Mouse (Mus musculus): ENCODE results near the gene Glce. TPM values are rescaled to one million over a fixed set of nuclear protein-coding genes. Genes with fewer than 3 reads are reported as not detected.
A peak's percentile ranks its signal among the peaks of the same experiment; 100 is the strongest.

The Glce gene
- polyA plus RNA-seq, 1 experiment from 2014 or later, result 34.6 TPM

GRCm38 (mm10) chr9:62013316-62014097 is 108.9 kb downstream of the Glce start:
- Histone ChIP-seq H3K27me3 (no peaks in the 10 kb centered on the region), H3K4me1 (no peaks in the 10 kb centered on the region), H3K9me3 (replicated peaks) (no peaks in the 10 kb centered on the region), H3K9ac (no peak overlapping the region), H3K4me2 (replicated peaks) (no peak overlapping the region), H3K36me3 (no peaks in the 10 kb centered on the region), H3K27ac (replicated peaks) (no peak overlapping the region), H3K4me3 (replicated peaks) (no peak overlapping the region)
- WGBS, result 71% methylated on average over 12 of the region's 12 CpGs
- no peak for ATAC-seq (ENCODE audit: insufficient number of reproducible peaks, low FRiP score, low TSS enrichment, low read depth)

- WGBS, result 66% methylated on average over 5 of the region's 5 CpGs
- no peak overlapping the region for H3K4me2 ChIP-seq (replicated peaks)
Measured at GRCm38 (mm10) chr9:62008360-62008759, 114.1 kb downstream of the Glce start.

More at GRCm38 (mm10) chr9:62008360-62008759, 114.1 kb downstream of the Glce start:
- Histone ChIP-seq H3K9me3 (replicated peaks) (no peaks in the 10 kb centered on the region), H3K27ac (replicated peaks) (no peak overlapping the region), H3K36me3 (no peaks in the 10 kb centered on the region), H3K9ac (no peak overlapping the region), H3K27me3 (no peaks in the 10 kb centered on the region), H3K4me1 (peaks cover 6% of the 10 kb centered on the region; the same call in 1 of the 2 replicates), H3K4me3 (replicated peaks) (no peak overlapping the region)
- no peak for ATAC-seq (ENCODE audit: insufficient number of reproducible peaks, low FRiP score, low TSS enrichment, low read depth)

Small RNA genes within 50 kb of the gene (microRNA-seq; reads per million reads assigned to microRNA genes)
- gene Mir5133 (ENCODE audit: borderline number of aligned reads), result 1.7 reads per million, percentile 3 among the genes with 10 or more reads in this experiment

Other genes with a start within 250 kb of the Glce start
- gene Rplp1, start 208.1 kb downstream of the Glce start, polyA plus RNA-seq (2015; fragmentation: Nextera tagmentation; extraction: Ambion mirVana), result 1,591 and 1,650 TPM in 2 replicates
- 82.9 and 92.3 TPM in 2 replicates for gene Kif23, start 175.9 kb downstream of the Glce start, polyA plus RNA-seq (2015; fragmentation: Nextera tagmentation; extraction: Ambion mirVana)
- gene Paqr5, start 95.8 kb downstream of the Glce start, polyA plus RNA-seq (2015; fragmentation: Nextera tagmentation; extraction: Ambion mirVana), result 16.8 and 18.7 TPM in 2 replicates
- gene Spesp1, start 159.6 kb upstream of the Glce start, polyA plus RNA-seq (2015; fragmentation: Nextera tagmentation; extraction: Ambion mirVana), result not detected in 2 replicates
- 185 and 200 TPM in 2 replicates for gene Anp32a, start 218.6 kb upstream of the Glce start, polyA plus RNA-seq (2015; fragmentation: Nextera tagmentation; extraction: Ambion mirVana)

Measured in embryonic facial prominence, embryonic 15.5 days (tissue).